Mouse (Mus musculus): Measurements from ENCODE around the gene Stmn1. TPM values are rescaled to one million over a fixed set of nuclear protein-coding genes. Genes with fewer than 3 reads are reported as not detected.

The Stmn1 gene
- polyA plus RNA-seq, 1 experiment from 2014 or later = 5,657 TPM

DNA sequence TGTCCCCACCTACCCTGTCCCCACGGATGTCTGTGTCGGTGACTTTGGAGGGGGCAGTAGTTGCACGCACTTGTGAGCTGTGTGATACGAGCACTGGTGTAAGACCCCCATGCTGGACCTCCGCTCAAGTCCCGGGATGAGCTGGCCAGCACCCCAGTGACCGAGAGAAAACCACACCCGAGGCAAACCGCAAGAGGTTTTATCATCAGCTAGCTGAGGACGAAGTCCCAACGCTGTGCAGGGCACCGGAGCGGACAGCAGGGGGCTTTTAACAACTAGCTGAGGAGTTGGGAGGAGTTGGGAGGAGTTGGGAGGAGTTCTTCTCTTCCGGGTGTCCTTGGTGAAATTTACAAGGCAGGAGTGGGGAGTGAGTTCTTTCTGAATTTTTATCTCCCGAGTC lies 44.7 kb downstream of the Stmn1 start:
- peaks cover 2% of the 10 kb centered on the region for H3K36me3 ChIP-seq (ENCODE audit: control insufficient read depth, insufficient read depth, low read length)
- H3K4me2 ChIP-seq (ENCODE audit: low read length) = peak overlapping the region; percentile 27
- no peak for ATAC-seq
- peaks cover 6% of the 10 kb centered on the region for H3K4me1 ChIP-seq (ENCODE audit: control insufficient read depth, insufficient read depth, low read depth, low read length)
- no peaks in the 10 kb centered on the region for H3K9me3 ChIP-seq (ENCODE audit: control insufficient read depth, low read length)
- no peak overlapping the region for H3K9ac ChIP-seq (ENCODE audit: low read depth, low read length)
- WGBS = 21% methylated on average over 15 of the region's 15 CpGs
- H3K27me3 ChIP-seq (replicated peaks; ENCODE audit: control insufficient read depth, insufficient read depth, low read length) = no peaks in the 10 kb centered on the region
- no peak overlapping the region for H3K4me3 ChIP-seq (ENCODE audit: low read length)
- H3K27ac ChIP-seq (ENCODE audit: low read depth, low read length) = no peak overlapping the region

DNA sequence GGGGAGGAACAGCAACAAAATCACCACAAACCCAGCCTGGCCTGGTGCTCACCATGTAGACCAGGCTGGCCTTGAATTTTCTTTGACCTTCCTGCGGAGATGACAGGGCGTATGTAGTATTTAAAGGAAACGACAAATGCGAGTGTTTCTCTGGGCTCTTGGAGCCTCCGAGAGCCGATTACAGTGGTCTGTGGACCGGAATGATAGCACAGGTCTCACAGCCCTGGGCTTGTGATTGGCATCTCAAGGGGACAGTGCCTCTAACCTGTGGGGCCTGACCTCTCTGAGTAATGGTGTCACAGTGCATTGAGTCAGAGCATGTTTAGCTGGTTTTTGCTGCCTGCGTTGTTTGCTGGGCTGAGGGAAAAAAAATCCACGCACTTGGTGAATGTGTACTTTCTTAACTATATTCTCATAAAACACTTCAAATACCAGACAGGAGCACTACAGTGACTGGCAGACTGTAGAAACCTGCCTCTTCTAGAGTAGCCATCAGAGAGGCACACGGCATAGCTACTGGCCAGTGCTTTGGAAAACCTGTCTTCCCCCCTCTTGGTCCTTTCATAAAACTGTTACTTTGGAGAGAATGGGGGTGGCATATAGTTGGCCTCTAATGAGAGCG lies 46.3 kb downstream of the Stmn1 start:
- no peak overlapping the region for H3K27ac ChIP-seq (ENCODE audit: low read depth, low read length)
- no peaks in the 10 kb centered on the region for H3K27me3 ChIP-seq (replicated peaks; ENCODE audit: control insufficient read depth, insufficient read depth, low read length)
- peaks cover 6% of the 10 kb centered on the region for H3K4me1 ChIP-seq (ENCODE audit: control insufficient read depth, insufficient read depth, low read depth, low read length)
- no peak overlapping the region for H3K4me3 ChIP-seq (ENCODE audit: low read length)
- ATAC-seq = no peak
- no peaks in the 10 kb centered on the region for H3K9me3 ChIP-seq (ENCODE audit: control insufficient read depth, low read length)
- no peak overlapping the region for H3K9ac ChIP-seq (ENCODE audit: low read depth, low read length)
- no peaks in the 10 kb centered on the region for H3K36me3 ChIP-seq (ENCODE audit: control insufficient read depth, insufficient read depth, low read length)
- WGBS = 92% methylated on average over 11 of the region's 11 CpGs
- H3K4me2 ChIP-seq (ENCODE audit: low read length) = no peak overlapping the region

DNA sequence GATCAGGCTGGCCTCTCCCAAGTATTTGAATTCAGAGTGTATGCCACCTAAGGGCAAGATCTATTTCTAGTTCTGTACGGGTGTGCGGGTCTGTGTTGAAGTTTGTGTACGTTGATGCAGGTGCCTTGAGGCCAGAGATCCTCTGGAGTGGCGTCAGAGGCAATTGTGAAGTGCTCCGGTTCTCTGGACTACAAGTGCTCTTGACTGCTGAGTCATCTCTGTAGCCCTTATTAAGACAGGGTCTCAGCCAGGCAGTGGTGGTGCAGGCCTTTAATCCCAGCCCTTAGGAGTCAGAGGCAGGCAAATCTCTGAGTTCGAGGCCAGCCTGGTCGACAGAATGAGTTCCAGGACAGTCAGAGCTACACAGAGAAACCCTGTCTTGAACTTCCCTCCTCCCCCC lies 47.5 kb downstream of the Stmn1 start:
- no peaks in the 10 kb centered on the region for H3K9me3 ChIP-seq (ENCODE audit: control insufficient read depth, low read length)
- H3K9ac ChIP-seq (ENCODE audit: low read depth, low read length) = no peak overlapping the region
- no peak overlapping the region for H3K4me3 ChIP-seq (ENCODE audit: low read length)
- no peaks in the 10 kb centered on the region for H3K36me3 ChIP-seq (ENCODE audit: control insufficient read depth, insufficient read depth, low read length)
- ATAC-seq = no peak
- no peak overlapping the region for H3K27ac ChIP-seq (ENCODE audit: low read depth, low read length)
- WGBS = 91% methylated on average over 7 of the region's 7 CpGs
- no peak overlapping the region for H3K4me2 ChIP-seq (ENCODE audit: low read length)
- H3K4me1 ChIP-seq (ENCODE audit: control insufficient read depth, insufficient read depth, low read depth, low read length) = peaks cover 6% of the 10 kb centered on the region
- no peaks in the 10 kb centered on the region for H3K27me3 ChIP-seq (replicated peaks; ENCODE audit: control insufficient read depth, insufficient read depth, low read length)

DNA sequence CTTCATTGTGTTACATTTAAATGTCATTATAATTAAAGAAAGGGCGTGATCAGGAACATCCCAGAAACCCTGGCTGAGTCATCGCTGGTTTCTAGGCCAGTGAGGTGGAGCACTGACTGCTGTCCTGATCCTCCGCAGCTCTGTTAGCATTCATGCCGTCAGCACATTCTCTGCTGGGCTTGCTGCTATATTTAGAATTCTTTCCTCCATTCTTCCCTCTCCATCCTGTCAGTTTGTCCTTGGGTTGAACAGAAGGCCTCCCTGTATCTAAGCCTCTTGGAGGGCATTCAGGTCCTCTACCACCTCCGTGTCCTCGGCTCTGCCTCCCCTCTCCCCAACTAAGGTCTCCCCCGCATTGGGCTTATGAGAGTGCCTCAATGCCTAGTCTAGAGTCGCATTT lies 48.9 kb downstream of the Stmn1 start:
- no peaks in the 10 kb centered on the region for H3K27me3 ChIP-seq (replicated peaks; ENCODE audit: control insufficient read depth, insufficient read depth, low read length)
- H3K4me1 ChIP-seq (ENCODE audit: control insufficient read depth, insufficient read depth, low read depth, low read length) = peaks cover 2% of the 10 kb centered on the region; the same call in 1 of the 2 replicates
- no peak overlapping the region for H3K27ac ChIP-seq (ENCODE audit: low read depth, low read length)
- no peak overlapping the region for H3K4me2 ChIP-seq (ENCODE audit: low read length)
- H3K9me3 ChIP-seq (ENCODE audit: control insufficient read depth, low read length) = no peaks in the 10 kb centered on the region
- H3K4me3 ChIP-seq (ENCODE audit: low read length) = no peak overlapping the region
- no peaks in the 10 kb centered on the region for H3K36me3 ChIP-seq (ENCODE audit: control insufficient read depth, insufficient read depth, low read length)
- no peak overlapping the region for H3K9ac ChIP-seq (ENCODE audit: low read depth, low read length)
- ATAC-seq = no peak
- WGBS = 79% methylated on average over 8 of the region's 8 CpGs

DNA sequence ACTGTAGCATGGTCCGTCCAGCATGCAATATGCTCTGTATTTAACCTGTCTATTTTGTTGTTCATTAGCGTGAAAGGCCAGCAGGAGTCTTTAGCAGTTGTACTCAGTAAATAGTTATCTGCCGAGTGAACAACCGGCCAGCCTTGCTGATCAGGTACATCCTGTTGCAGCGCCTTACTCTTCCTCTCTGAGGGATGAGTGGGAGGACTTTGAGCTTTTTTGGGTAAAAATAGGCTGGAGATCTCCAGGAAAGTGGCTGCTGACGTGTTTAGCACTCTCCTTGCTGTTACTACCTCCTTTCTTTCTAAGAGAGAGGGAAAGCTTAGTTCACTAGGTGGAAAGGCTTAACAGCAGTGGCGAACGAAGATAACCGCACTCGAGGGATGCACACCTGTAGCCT lies 49.6 kb downstream of the Stmn1 start:
- Histone ChIP-seq H3K27ac (ENCODE audit: low read depth, low read length) (no peak overlapping the region), H3K9ac (ENCODE audit: low read depth, low read length) (no peak overlapping the region), H3K4me3 (ENCODE audit: low read length) (no peak overlapping the region), H3K36me3 (ENCODE audit: control insufficient read depth, insufficient read depth, low read length) (no peaks in the 10 kb centered on the region), H3K9me3 (ENCODE audit: control insufficient read depth, low read length) (no peaks in the 10 kb centered on the region), H3K4me1 (ENCODE audit: control insufficient read depth, insufficient read depth, low read depth, low read length) (peaks cover 1% of the 10 kb centered on the region; the same call in 1 of the 2 replicates), H3K4me2 (ENCODE audit: low read length) (no peak overlapping the region), H3K27me3 (replicated peaks; ENCODE audit: control insufficient read depth, insufficient read depth, low read length) (no peaks in the 10 kb centered on the region)
- no peak for ATAC-seq
- 89% methylated on average over 10 of the region's 10 CpGs for WGBS

DNA sequence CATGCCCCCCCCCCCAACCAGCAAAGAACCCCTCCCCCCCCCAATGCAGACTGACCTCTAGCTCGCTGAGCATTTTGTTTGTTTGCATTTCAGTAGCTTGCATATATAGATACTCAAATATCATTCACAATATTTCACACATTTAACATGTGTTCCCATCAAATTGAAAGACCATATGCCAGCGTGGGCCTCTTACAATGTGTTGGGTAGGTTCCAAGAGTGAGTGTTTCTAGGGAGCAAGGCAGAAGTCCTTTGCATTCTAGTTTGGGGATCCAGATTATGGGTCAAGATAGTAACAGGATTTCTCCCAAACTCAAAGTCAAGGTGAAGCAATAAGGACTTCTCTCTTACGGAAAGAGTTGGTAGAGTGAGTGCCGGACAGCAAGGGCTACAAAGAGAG lies 50.4 kb downstream of the Stmn1 start:
- ATAC-seq = no peak
- H3K27ac ChIP-seq (ENCODE audit: low read depth, low read length) = no peak overlapping the region
- 89% methylated on average over 4 of the region's 4 CpGs for WGBS

DNA sequence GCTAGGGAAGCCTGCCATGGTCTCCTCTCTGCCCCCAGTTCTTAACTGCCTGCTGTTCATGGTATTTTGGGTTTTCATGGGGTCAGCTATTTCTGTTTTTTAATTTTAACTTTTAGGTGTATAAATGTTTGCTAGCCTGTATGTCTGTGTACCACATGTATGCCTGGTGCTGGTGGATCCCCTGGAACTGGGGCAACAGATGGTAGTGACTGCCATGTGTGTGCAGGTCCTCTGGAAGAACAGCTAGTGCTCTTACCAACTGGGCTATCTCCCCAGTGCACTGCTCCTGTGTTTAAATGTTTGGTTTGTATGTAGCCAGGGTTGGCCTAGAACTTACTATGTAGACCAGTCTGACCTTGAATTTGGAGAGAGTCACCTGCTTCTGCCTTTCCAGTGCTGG lies 51.2 kb downstream of the Stmn1 start:
- Histone ChIP-seq H3K4me3 (ENCODE audit: low read length) (no peak overlapping the region), H3K4me2 (ENCODE audit: low read length) (no peak overlapping the region), H3K4me1 (ENCODE audit: control insufficient read depth, insufficient read depth, low read depth, low read length) (no peaks in the 10 kb centered on the region), H3K9me3 (ENCODE audit: control insufficient read depth, low read length) (no peaks in the 10 kb centered on the region), H3K36me3 (ENCODE audit: control insufficient read depth, insufficient read depth, low read length) (no peaks in the 10 kb centered on the region), H3K27ac (ENCODE audit: low read depth, low read length) (no peak overlapping the region), H3K27me3 (replicated peaks; ENCODE audit: control insufficient read depth, insufficient read depth, low read length) (no peaks in the 10 kb centered on the region), H3K9ac (ENCODE audit: low read depth, low read length) (no peak overlapping the region)
- no peak for ATAC-seq

More for the DNA sequence above, 50.4 kb downstream of the Stmn1 start:
- H3K9ac ChIP-seq (ENCODE audit: low read depth, low read length) = no peak overlapping the region
- no peaks in the 10 kb centered on the region for H3K27me3 ChIP-seq (replicated peaks; ENCODE audit: control insufficient read depth, insufficient read depth, low read length)
- no peaks in the 10 kb centered on the region for H3K4me1 ChIP-seq (ENCODE audit: control insufficient read depth, insufficient read depth, low read depth, low read length)
- H3K4me2 ChIP-seq (ENCODE audit: low read length) = no peak overlapping the region
- H3K36me3 ChIP-seq (ENCODE audit: control insufficient read depth, insufficient read depth, low read length) = no peaks in the 10 kb centered on the region
- no peaks in the 10 kb centered on the region for H3K9me3 ChIP-seq (ENCODE audit: control insufficient read depth, low read length)
- H3K4me3 ChIP-seq (ENCODE audit: low read length) = no peak overlapping the region

Small RNA genes lying within 50 kb of the gene (microRNA-seq; reads per million reads assigned to microRNA genes)
- gene Gm23634 = 0.62 reads per million

Other genes starting within 250 kb of the Stmn1 start
- gene Catsper4, start 240.9 kb upstream of the Stmn1 start, polyA plus RNA-seq (2015; fragmentation: Nextera tagmentation; extraction: Ambion mirVana) = not detected in 2 replicates
- 0.10 and 0.21 TPM in 2 replicates for gene Cnksr1, start 229.9 kb upstream of the Stmn1 start, polyA plus RNA-seq (2015; fragmentation: Nextera tagmentation; extraction: Ambion mirVana)
- gene E130218I03Rik, start 224.7 kb upstream of the Stmn1 start, polyA plus RNA-seq (2015; fragmentation: Nextera tagmentation; extraction: Ambion mirVana) = 0.50 and 0.60 TPM in 2 replicates
- 13.3 and 14.7 TPM in 2 replicates for gene Zfp593, start 222.7 kb upstream of the Stmn1 start, polyA plus RNA-seq (2015; fragmentation: Nextera tagmentation; extraction: Ambion mirVana)
- 0.94 and 1.1 TPM in 2 replicates for gene Gm30191, start 221.4 kb upstream of the Stmn1 start, polyA plus RNA-seq (2015; fragmentation: Nextera tagmentation; extraction: Ambion mirVana)
- 15.7 and 16.9 TPM in 2 replicates for gene Grrp1, start 214.2 kb upstream of the Stmn1 start, polyA plus RNA-seq (2015; fragmentation: Nextera tagmentation; extraction: Ambion mirVana)
- 32.5 and 36.1 TPM in 2 replicates for gene Pdik1l, start 180.4 kb upstream of the Stmn1 start, polyA plus RNA-seq (2015; fragmentation: Nextera tagmentation; extraction: Ambion mirVana)
- 0.76 and 1.2 TPM in 2 replicates for gene Trim63, start 153.2 kb upstream of the Stmn1 start, polyA plus RNA-seq (2015; fragmentation: Nextera tagmentation; extraction: Ambion mirVana)
- gene Slc30a2, start 125.1 kb upstream of the Stmn1 start, polyA plus RNA-seq (2015; fragmentation: Nextera tagmentation; extraction: Ambion mirVana) = 0.17 and 0.25 TPM in 2 replicates
- 0.65 and 0.66 TPM in 2 replicates for gene Extl1, start 84.5 kb upstream of the Stmn1 start, polyA plus RNA-seq (2015; fragmentation: Nextera tagmentation; extraction: Ambion mirVana)
- gene Pafah2, start 72.0 kb upstream of the Stmn1 start, polyA plus RNA-seq (2015; fragmentation: Nextera tagmentation; extraction: Ambion mirVana) = 7.8 and 8.5 TPM in 2 replicates
- 40.5 and 46.7 TPM in 2 replicates for gene Paqr7, start 28.4 kb downstream of the Stmn1 start, polyA plus RNA-seq (2015; fragmentation: Nextera tagmentation; extraction: Ambion mirVana)
- 2.4 and 2.9 TPM in 2 replicates for gene Aunip, start 42.7 kb downstream of the Stmn1 start, polyA plus RNA-seq (2015; fragmentation: Nextera tagmentation; extraction: Ambion mirVana)
- 176 and 182 TPM in 2 replicates for gene Mtfr1l, start 67.1 kb downstream of the Stmn1 start, polyA plus RNA-seq (2015; fragmentation: Nextera tagmentation; extraction: Ambion mirVana)
- 6.7 and 7.0 TPM in 2 replicates for gene Selenon, start 83.8 kb downstream of the Stmn1 start, polyA plus RNA-seq (2015; fragmentation: Nextera tagmentation; extraction: Ambion mirVana)
- gene Man1c1, start 236.0 kb downstream of the Stmn1 start, polyA plus RNA-seq (2015; fragmentation: Nextera tagmentation; extraction: Ambion mirVana) = 3.7 and 5.1 TPM in 2 replicates